Mouse (Mus musculus) brown adipose tissue, adult 24 weeks (tissue): ENCODE results near the gene Olfr1389. TPM values are rescaled to one million over a fixed set of nuclear protein-coding genes. Genes with fewer than 3 reads are reported as not detected.
"Not testable (repeated sequence)": the region's sequence is repeated elsewhere in the genome, so short reads cannot be mapped to it uniquely, and the experiment has no call there.

Experiments
- H3K27ac ChIP-seq: fragments of 200-500 bp; replicated peaks from 2 replicates; pipeline ENCODE4 v1.5.1; 2012; ENCODE audit warnings: low read depth, mild to moderate bottlenecking, low read length
- H3K4me1 ChIP-seq: fragments of 200-500 bp; 2 replicates; pipeline ENCODE4 v1.6.1; 2012; ENCODE audit warnings: low read length, mixed read lengths; ENCODE audit not compliant: control insufficient read depth, insufficient read depth, insufficient read length
- H3K4me3 ChIP-seq: fragments of 200-500 bp; 2 replicates; pipeline ENCODE4 v1.5.1; 2012; ENCODE audit warnings: low read depth, mild to moderate bottlenecking, low read length, moderate library complexity; ENCODE audit not compliant: insufficient read depth
- polyA plus RNA-seq: library from polyadenylated mRNA; stranded (reverse); fragments of >200 nt; gene quantifications from 2 replicates; pipeline ENCODE4 v1.2.4, GENCODE M21; 2012; ENCODE audit not compliant: missing spikeins, insufficient read depth, insufficient read length

Olfr1389 gene
- not detected in 2 replicates for polyA plus RNA-seq

DNA sequence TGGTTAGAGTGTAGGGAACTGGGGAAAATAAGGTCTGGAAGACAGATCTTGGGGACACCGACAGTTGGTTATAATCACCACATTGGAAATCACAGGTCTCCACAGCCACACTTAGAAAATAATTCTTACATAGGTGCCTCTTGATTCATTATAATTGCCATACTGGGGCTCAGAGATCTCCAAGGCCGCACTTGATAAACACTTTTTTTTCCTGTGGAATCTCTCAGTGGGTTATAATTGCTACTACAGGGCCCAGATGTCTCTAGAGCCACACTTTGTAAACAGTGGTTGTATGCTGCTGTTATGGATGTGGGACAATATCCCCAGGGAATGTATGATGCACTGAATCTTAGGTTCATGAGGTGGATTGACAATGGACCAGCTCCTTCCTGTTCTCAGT lies at the start of gene Olfr1389:
Olfr1389 (plus strand) TSS at position 301 of the 400 bp plus-strand sequence.
- no peak within 1 kb of the TSS for H3K27ac ChIP-seq

DNA sequence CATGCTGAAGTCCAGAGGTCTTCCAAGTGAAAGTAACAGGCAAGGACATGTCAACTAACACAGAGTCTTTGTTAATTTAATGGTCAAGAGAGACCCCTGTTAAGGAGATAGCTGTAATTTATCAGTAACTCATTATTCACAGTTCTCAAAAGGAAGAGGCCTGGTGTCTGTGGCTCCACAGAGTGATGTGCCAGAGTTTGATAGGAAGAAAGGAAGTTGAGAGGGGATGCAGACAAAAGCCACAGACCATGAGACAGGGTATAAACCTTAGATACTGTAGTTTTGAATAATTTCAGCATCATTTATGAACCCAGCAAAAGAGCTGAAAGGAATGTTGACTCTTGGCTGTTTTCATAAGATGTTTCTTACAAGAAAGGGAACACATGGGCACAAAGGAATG lies 39.7 kb upstream of the Olfr1389 start:
- no peak overlapping the region for H3K4me3 ChIP-seq
- H3K4me1 ChIP-seq, result no peaks in the 10 kb centered on the region
- H3K27ac ChIP-seq, result no peak overlapping the region

More for the DNA sequence above, at the start of gene Olfr1389:
- Histone ChIP-seq H3K4me1 (no peaks in the 10 kb centered on the region), H3K4me3 (no peak within 1 kb of the TSS)

- not testable (repeated sequence) for H3K27ac ChIP-seq, H3K4me1 ChIP-seq, H3K4me3 ChIP-seq
Observed at GRCm38 (mm10) chr11:49386118-49386517, 36.7 kb upstream of the Olfr1389 start.

GRCm38 (mm10) chr11:49392707-49393106 lies 30.2 kb upstream of the Olfr1389 start:
- H3K27ac ChIP-seq, H3K4me1 ChIP-seq, H3K4me3 ChIP-seq: not testable (repeated sequence)

- H3K4me1 ChIP-seq, result no peaks in the 10 kb centered on the region
- H3K4me3 ChIP-seq, result no peak overlapping the region
- H3K27ac ChIP-seq, result no peak overlapping the region
Observed at GRCm38 (mm10) chr11:49406784-49407183, 16.1 kb upstream of the Olfr1389 start.

- Histone ChIP-seq H3K27ac (no peak overlapping the region), H3K4me1 (no peaks in the 10 kb centered on the region), H3K4me3 (no peak overlapping the region)
Observed at GRCm38 (mm10) chr11:49410540-49410939, 12.3 kb upstream of the Olfr1389 start.

DNA sequence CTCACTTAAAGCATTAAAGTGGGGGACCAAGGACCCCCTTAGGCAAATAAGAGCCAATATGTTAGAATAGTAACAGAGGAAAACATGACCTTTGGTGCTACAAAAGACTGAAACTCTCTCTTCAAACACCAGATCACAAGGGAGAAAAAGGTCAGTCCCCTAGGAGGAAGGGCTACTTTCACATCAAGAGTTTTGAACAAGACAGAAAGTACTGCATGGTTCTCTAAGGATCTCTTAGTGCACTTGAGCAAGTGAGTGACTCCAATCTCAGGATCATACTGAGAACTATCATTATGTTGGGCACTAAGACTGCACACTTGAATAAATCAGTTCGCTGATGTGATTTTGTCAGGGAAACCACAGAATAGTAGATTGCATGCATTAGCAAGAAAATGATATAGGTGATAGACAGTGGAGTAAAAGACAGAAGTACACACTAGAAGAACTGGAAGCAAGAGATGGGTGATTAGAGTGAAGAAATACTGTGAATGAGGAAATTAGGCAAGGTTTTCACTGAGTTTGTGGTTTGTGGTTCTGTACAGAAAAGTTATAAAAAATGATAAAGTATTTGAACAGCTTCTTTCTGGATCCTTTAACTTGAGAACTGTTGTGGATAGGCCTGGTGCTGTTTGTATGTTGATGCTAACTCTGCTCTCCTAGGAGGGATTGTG lies 2.5 kb downstream of the Olfr1389 start:
- no peak overlapping the region for H3K4me3 ChIP-seq
- no peak overlapping the region for H3K27ac ChIP-seq
- no peaks in the 10 kb centered on the region for H3K4me1 ChIP-seq

DNA sequence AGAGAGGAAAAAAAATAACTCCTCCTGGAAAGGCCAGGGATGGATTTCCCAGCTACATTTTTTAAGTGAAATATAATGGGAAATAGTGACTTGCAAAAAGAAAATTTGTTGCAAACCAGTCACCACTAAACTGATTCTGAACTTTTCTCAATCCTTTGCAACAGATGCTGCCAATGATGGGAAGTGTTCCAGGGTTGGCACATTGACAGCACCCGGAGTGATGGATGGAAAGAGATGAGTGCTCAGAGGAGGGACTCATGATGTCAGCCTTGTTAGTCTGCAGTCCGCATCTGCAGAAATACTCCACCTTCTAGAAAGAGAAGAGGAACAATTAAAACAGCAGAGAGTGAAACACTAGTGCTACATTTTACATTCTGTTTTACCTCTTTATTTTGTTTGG lies 6.8 kb downstream of the Olfr1389 start:
- H3K27ac ChIP-seq, result no peak overlapping the region
- H3K4me3 ChIP-seq, result no peak overlapping the region
- H3K4me1 ChIP-seq, result no peaks in the 10 kb centered on the region

- no peak within 1 kb of the TSS for H3K27ac ChIP-seq
- no peak within 1 kb of the TSS for H3K4me3 ChIP-seq
- no peaks in the 10 kb centered on the region for H3K4me1 ChIP-seq
Observed at GRCm38 (mm10) chr11:49436411-49436810, 13.5 kb downstream of the Olfr1389 start, which contains the start of gene Olfr1388. Gene Olfr1388, plus strand, starts transcription at chr11:49436624.

GRCm38 (mm10) chr11:49455043-49455442 lies 32.2 kb downstream of the Olfr1389 start, which contains the start of gene Olfr1387:
Gene Olfr1387, plus strand, starts transcription at chr11:49455343.
- H3K27ac ChIP-seq, result no peak within 1 kb of the TSS

GRCm38 (mm10) chr11:49464746-49465145 lies 41.9 kb downstream of the Olfr1389 start, which contains the start of gene Olfr1386:
Gene Olfr1386, plus strand, starts transcription at chr11:49465046.
- not testable (repeated sequence) for H3K4me3 ChIP-seq, H3K27ac ChIP-seq

More at GRCm38 (mm10) chr11:49455043-49455442, 32.2 kb downstream of the Olfr1389 start, which contains the start of gene Olfr1387:
- Histone ChIP-seq H3K4me3 (no peak within 1 kb of the TSS), H3K4me1 (no peaks in the 10 kb centered on the region)

More at GRCm38 (mm10) chr11:49464746-49465145, 41.9 kb downstream of the Olfr1389 start, which contains the start of gene Olfr1386:
- not testable (repeated sequence) for H3K4me1 ChIP-seq

Other genes starting within 250 kb of the Olfr1389 start
- 12.3 and 23.2 TPM in 2 replicates for gene Btnl9, start 235.9 kb upstream of the Olfr1389 start, polyA plus RNA-seq
- 10.4 and 14.4 TPM in 2 replicates for gene Zfp62, start 219.8 kb upstream of the Olfr1389 start, polyA plus RNA-seq
- 19.3 and 30.6 TPM in 2 replicates for gene Mgat1, start 178.9 kb upstream of the Olfr1389 start, polyA plus RNA-seq
- gene Olfr1393, start 144.8 kb upstream of the Olfr1389 start, polyA plus RNA-seq, result not detected in 2 replicates
- gene Olfr1392, start 137.8 kb upstream of the Olfr1389 start, polyA plus RNA-seq, result not detected in 2 replicates
- not detected in 2 replicates for gene Olfr10, start 118.3 kb upstream of the Olfr1389 start, polyA plus RNA-seq
- not detected in 2 replicates for gene Olfr1391, start 100.3 kb upstream of the Olfr1389 start, polyA plus RNA-seq
- gene Olfr1390, start 87.9 kb upstream of the Olfr1389 start, polyA plus RNA-seq, result not detected in 2 replicates
- gene Olfr1388, start 13.6 kb downstream of the Olfr1389 start, polyA plus RNA-seq, result not detected in 2 replicates
- not detected in 2 replicates for gene Olfr1387, start 32.3 kb downstream of the Olfr1389 start, polyA plus RNA-seq
- not detected in 2 replicates for gene Olfr1386, start 42.0 kb downstream of the Olfr1389 start, polyA plus RNA-seq
- gene Olfr1385, start 66.0 kb downstream of the Olfr1389 start, polyA plus RNA-seq, result not detected in 2 replicates
- not detected in 2 replicates for gene Olfr1384, start 83.7 kb downstream of the Olfr1389 start, polyA plus RNA-seq
- gene Olfr1383, start 96.6 kb downstream of the Olfr1389 start, polyA plus RNA-seq, result not detected in 2 replicates
- not detected in 2 replicates for gene Olfr1382, start 105.2 kb downstream of the Olfr1389 start, polyA plus RNA-seq
- not detected in 2 replicates for gene Olfr1381, start 120.4 kb downstream of the Olfr1389 start, polyA plus RNA-seq
- not detected in 2 replicates for gene Olfr1380, start 133.8 kb downstream of the Olfr1389 start, polyA plus RNA-seq
- gene Flt4, start 186.2 kb downstream of the Olfr1389 start, polyA plus RNA-seq, result 2.1 and 2.7 TPM in 2 replicates
- gene Scgb3a1, start 240.5 kb downstream of the Olfr1389 start, polyA plus RNA-seq, result not detected in 2 replicates